Mouse (Mus musculus) C2C12 (cell line): Measurements from ENCODE around the gene Gcg.

Source experiments
- CEBPB ChIP-seq: IDR thresholded peaks from one replicate; pipeline ENCODE4 v1.6.1; 2011; ENCODE audit warnings: low read depth, mild to moderate bottlenecking, control low read depth, moderate library complexity
- CTCF ChIP-seq: IDR thresholded peaks from one replicate; pipeline ENCODE4 v1.5.1; 2011; ENCODE audit not compliant: control insufficient read depth, insufficient read depth, insufficient read length
- MYOD1 ChIP-seq: IDR thresholded peaks from one replicate; pipeline ENCODE4 v1.6.1; 2011; ENCODE audit warnings: low read depth; ENCODE audit not compliant: control insufficient read depth, insufficient read length
- USF1 ChIP-seq: IDR thresholded peaks from one replicate; pipeline ENCODE4 v1.6.1; 2011; ENCODE audit warnings: low read depth, mild to moderate bottlenecking, control low read depth, moderate library complexity

GRCm38 (mm10) chr2:62440802-62441544 is 42.5 kb downstream of the Gcg start:
- TF ChIP-seq CTCF (no peak), MYOD1 (no peak), CEBPB (no peak), USF1 (no peak)
